Comparison of ENCODE assay signal across 8 mouse cellular contexts in the genomic region with DNA sequence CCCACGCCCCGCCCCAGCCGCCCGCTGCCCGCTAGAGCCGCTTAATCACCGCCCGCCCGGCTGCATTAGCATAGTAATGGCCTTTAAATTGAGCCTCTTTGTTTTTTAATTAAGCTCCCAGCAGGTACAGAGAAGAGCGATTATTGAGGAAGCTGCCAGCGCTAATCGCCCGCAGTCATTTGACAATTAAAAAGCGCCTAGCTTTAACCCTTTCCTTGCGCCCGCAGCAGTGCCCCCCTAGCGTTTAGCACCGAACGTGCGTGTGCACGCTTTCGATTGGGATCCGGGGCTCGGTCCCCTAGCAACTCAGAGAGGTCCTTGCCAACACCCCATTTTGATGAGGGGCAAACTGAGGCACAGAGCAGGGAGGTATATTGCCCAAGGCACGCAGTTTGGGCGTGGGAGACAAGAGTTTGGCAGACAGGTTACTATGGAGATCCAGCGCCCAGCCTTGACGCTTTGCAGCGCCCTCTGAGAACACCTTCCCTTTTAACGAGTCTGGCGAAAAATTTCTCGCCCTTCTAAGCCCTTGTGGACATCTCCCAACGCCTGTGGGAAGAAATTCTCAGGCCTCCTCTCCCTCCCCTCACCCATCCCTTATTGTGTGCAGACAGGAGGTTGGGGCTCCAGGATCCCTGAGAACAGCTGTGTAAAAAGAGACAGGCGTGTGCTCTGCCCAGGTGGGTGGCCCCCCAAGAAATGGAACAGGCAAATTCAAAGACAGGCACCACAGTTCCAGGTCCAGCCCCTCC. TPM values are rescaled to one million over a fixed set of nuclear protein-coding genes. Genes with fewer than 3 reads are reported as not detected.
DNase-seq lines count a peak whose midpoint lies in the region; ATAC-seq lines count a peak whose summit lies in the region.

No protein-coding gene starts in this region.

- no peak for ATAC-seq in intestine, embryonic 15.5 days
- ATAC-seq in midbrain, embryonic 12.5 days (ENCODE audit: low FRiP score, low read depth): no peak

- H3K36me3 ChIP-seq in intestine, embryonic 15.5 days: no peaks in the 10 kb centered on the region
- no peaks in the 10 kb centered on the region for H3K36me3 ChIP-seq in midbrain, embryonic 12.5 days

- peak; percentile 20 for DNase-seq in kidney, adult 18-20 months
- DNase-seq in kidney, postnatal 14 days: no peak
- DNase-seq in embryo, embryonic 10.5 days (ENCODE audit: low spot score): peak; percentile 49
- DNase-seq in testis, postnatal 14 days (ENCODE audit: low spot score): no peak
- no peak for DNase-seq in spleen, adult 12 weeks (ENCODE audit: low spot score)
- DNase-seq in adrenal gland, postnatal 25 days: no peak

- peak overlapping the region; percentile 59 for H3K4me2 ChIP-seq in intestine, embryonic 15.5 days (replicated peaks)
- peak overlapping the region; percentile 46 for H3K4me2 ChIP-seq in midbrain, embryonic 12.5 days (replicated peaks)

- no peaks in the 10 kb centered on the region for H3K9me3 ChIP-seq in intestine, embryonic 15.5 days
- H3K9me3 ChIP-seq in midbrain, embryonic 12.5 days: no peaks in the 10 kb centered on the region

- H3K27ac ChIP-seq in intestine, embryonic 15.5 days: no peak overlapping the region
- peak overlapping the region; percentile 36; the same call in 1 of the 2 replicates for H3K27ac ChIP-seq in midbrain, embryonic 12.5 days (replicated peaks)

- H3K4me1 ChIP-seq in intestine, embryonic 15.5 days (replicated peaks): peaks cover 18% of the 10 kb centered on the region
- peaks cover 56% of the 10 kb centered on the region for H3K4me1 ChIP-seq in midbrain, embryonic 12.5 days

- H3K27me3 ChIP-seq in intestine, embryonic 15.5 days (replicated peaks): peaks cover 62% of the 10 kb centered on the region
- H3K27me3 ChIP-seq in midbrain, embryonic 12.5 days: peaks cover 100% of the 10 kb centered on the region

- no peak overlapping the region for H3K9ac ChIP-seq in intestine, embryonic 15.5 days
- H3K9ac ChIP-seq in midbrain, embryonic 12.5 days (replicated peaks): peak overlapping the region; percentile 8; the same call in 1 of the 2 replicates

- H3K4me3 ChIP-seq in intestine, embryonic 15.5 days (replicated peaks): peak overlapping the region; percentile 25
- H3K4me3 ChIP-seq in midbrain, embryonic 12.5 days: peak overlapping the region; percentile 25

- 2% methylated on average over 34 of the region's 34 CpGs for WGBS in intestine, embryonic 15.5 days
- under 1% methylated on average over 34 of the region's 34 CpGs for WGBS in midbrain, embryonic 12.5 days

RNA-seq across cellular contexts. Expression of gene Lmx1b, which starts 59.4 kb away (rescaled TPM):
- polyA plus RNA-seq in intestine, embryonic 15.5 days (2015; fragmentation: Nextera tagmentation; extraction: Ambion mirVana): 0.05 TPM in 1 of 2 replicates, not detected in the other
- polyA plus RNA-seq in midbrain, embryonic 12.5 days (2016; fragmentation: Nextera tagmentation; extraction: Ambion mirVana): 2.3 and 2.8 TPM in 2 replicates
- total RNA-seq in adrenal gland, postnatal 25 days (2021): 0.15 TPM in 1 of 2 replicates, not detected in the other

Comparison
In these comparisons a context has a peak if more than half of its experiments do, and no peak if none do; other contexts are left out.
1. DNase-seq: peak in kidney, adult 18-20 months (single experiment) and embryo, embryonic 10.5 days (single experiment); none in kidney, postnatal 14 days (single experiment), testis, postnatal 14 days (single experiment), spleen, adult 12 weeks (single experiment) and adrenal gland, postnatal 25 days (single experiment).